Mouse (Mus musculus) hindbrain, embryonic 16.5 days (tissue): Measurements from ENCODE around the gene Ccnt1. TPM values are rescaled to one million over a fixed set of nuclear protein-coding genes. Genes with fewer than 3 reads are reported as not detected.
A peak's percentile ranks its signal among the peaks of the same experiment; 100 is the strongest.

ENCODE experiments used
- ATAC-seq: fragments of 200-750 bp; cut with Nextera tagmentation; 2 replicates; pipeline ENCODE4 v1.8.0; 2017; ENCODE audit warnings: moderate TSS enrichment, moderate library complexity
- H3K27ac ChIP-seq: fragments of 300-500 bp; sonication (generic); 2 replicates; pipeline ENCODE4 v1.5.1; 2014; ENCODE audit warnings: low read depth, mild to moderate bottlenecking, control low read depth, low read length, moderate library complexity
- H3K27me3 ChIP-seq: fragments of 300-500 bp; sonication (generic); replicated peaks from 2 replicates; pipeline ENCODE4 v1.6.1; 2014; ENCODE audit warnings: low read length; ENCODE audit not compliant: control insufficient read depth, insufficient read depth
- H3K36me3 ChIP-seq: fragments of 300-500 bp; sonication (generic); 2 replicates; pipeline ENCODE4 v1.6.1; 2014; ENCODE audit warnings: mild to moderate bottlenecking, low read length, moderate library complexity, mixed read lengths; ENCODE audit not compliant: control insufficient read depth, insufficient read depth
- H3K4me1 ChIP-seq: fragments of 300-500 bp; sonication (generic); 2 replicates; pipeline ENCODE4 v1.6.1; 2014; ENCODE audit warnings: low read depth, low read length; ENCODE audit not compliant: control insufficient read depth, insufficient read depth
- H3K4me2 ChIP-seq: fragments of 300-500 bp; sonication (generic); 2 replicates; pipeline ENCODE4 v1.6.1; 2014; ENCODE audit warnings: mild to moderate bottlenecking, low read length, control low read depth, moderate library complexity
- H3K4me3 ChIP-seq: fragments of 300-500 bp; sonication (generic); 2 replicates; pipeline ENCODE4 v1.5.1; 2014; ENCODE audit warnings: mild to moderate bottlenecking, low read length, control low read depth, moderate library complexity
- H3K9ac ChIP-seq: fragments of 300-500 bp; sonication (generic); 2 replicates; pipeline ENCODE4 v1.6.1; 2014; ENCODE audit warnings: low read depth, mild to moderate bottlenecking, control low read depth, low read length, moderate library complexity
- H3K9me3 ChIP-seq: fragments of 300-500 bp; sonication (generic); 2 replicates; pipeline ENCODE4 v1.6.1; 2014; ENCODE audit warnings: mild to moderate bottlenecking, low read length, moderate library complexity; ENCODE audit not compliant: control insufficient read depth
- WGBS: fragments of 180-500 bp; shearing (Covaris S2); extraction: QIAGEN DNeasy Blood & Tissue Kit; methylation state at CpG from one replicate; pipeline ENCODE4 v1.1.7; 2014; 5-methylcytosine and 5-hydroxymethylcytosine counted together
- polyA plus RNA-seq: library from polyadenylated mRNA; unstranded; fragments of >200 nt; fragmentation: Nextera tagmentation; extraction: Ambion mirVana; gene quantifications from 2 replicates; pipeline ENCODE4 v1.2.1, GENCODE M21; 2015

Gene Ccnt1
- polyA plus RNA-seq, 1 experiment from 2014 or later, result 58.9 TPM

GRCm38 (mm10) chr15:98602191-98602881 lies 31.6 kb upstream of the Ccnt1 start:
- Histone ChIP-seq H3K27ac (no peak overlapping the region), H3K9ac (peak overlapping the region; percentile 39), H3K9me3 (no peaks in the 10 kb centered on the region), H3K4me1 (peaks cover 28% of the 10 kb centered on the region), H3K36me3 (peaks cover 21% of the 10 kb centered on the region), H3K4me2 (peak overlapping the region; percentile 19; the same call in 1 of the 2 replicates), H3K4me3 (no peak overlapping the region), H3K27me3 (no peaks in the 10 kb centered on the region)
- WGBS, result 58% methylated on average over 13 of the region's 13 CpGs
- no peak for ATAC-seq

GRCm38 (mm10) chr15:98601832-98602190 lies 31.1 kb upstream of the Ccnt1 start:
- Histone ChIP-seq H3K4me3 (no peak overlapping the region), H3K27ac (no peak overlapping the region), H3K36me3 (peaks cover 24% of the 10 kb centered on the region), H3K4me2 (peak overlapping the region; percentile 7; the same call in 1 of the 2 replicates), H3K27me3 (no peaks in the 10 kb centered on the region), H3K9me3 (no peaks in the 10 kb centered on the region), H3K9ac (peak overlapping the region; percentile 39; the same call in 1 of the 2 replicates), H3K4me1 (peaks cover 23% of the 10 kb centered on the region)
- ATAC-seq, result no peak
- WGBS, result 80% methylated on average over 7 of the region's 7 CpGs

GRCm38 (mm10) chr15:98600036-98600709 lies 29.4 kb upstream of the Ccnt1 start:
- H3K27me3 ChIP-seq, result no peaks in the 10 kb centered on the region
- no peaks in the 10 kb centered on the region for H3K9me3 ChIP-seq
- H3K4me1 ChIP-seq, result peaks cover 19% of the 10 kb centered on the region
- no peak overlapping the region for H3K9ac ChIP-seq
- no peak overlapping the region for H3K4me3 ChIP-seq
- H3K36me3 ChIP-seq, result peaks cover 33% of the 10 kb centered on the region
- no peak for ATAC-seq
- WGBS, result 76% methylated on average over 12 of the region's 12 CpGs
- no peak overlapping the region for H3K27ac ChIP-seq
- no peak overlapping the region for H3K4me2 ChIP-seq

GRCm38 (mm10) chr15:98596609-98597008 lies 25.9 kb upstream of the Ccnt1 start:
- no peak overlapping the region for H3K4me3 ChIP-seq
- WGBS, result 97% methylated on average over 14 of the region's 14 CpGs
- no peaks in the 10 kb centered on the region for H3K4me1 ChIP-seq
- H3K9ac ChIP-seq, result no peak overlapping the region
- no peak overlapping the region for H3K27ac ChIP-seq
- ATAC-seq, result no peak
- H3K9me3 ChIP-seq, result no peaks in the 10 kb centered on the region
- no peak overlapping the region for H3K4me2 ChIP-seq
- peaks cover 45% of the 10 kb centered on the region for H3K36me3 ChIP-seq
- no peaks in the 10 kb centered on the region for H3K27me3 ChIP-seq

- Histone ChIP-seq H3K36me3 (peaks cover 47% of the 10 kb centered on the region), H3K27ac (no peak overlapping the region), H3K9me3 (no peaks in the 10 kb centered on the region), H3K4me3 (no peak overlapping the region), H3K4me2 (no peak overlapping the region), H3K9ac (no peak overlapping the region), H3K27me3 (no peaks in the 10 kb centered on the region), H3K4me1 (no peaks in the 10 kb centered on the region)
- no peak for ATAC-seq
- WGBS, result 95% methylated on average over 5 of the region's 5 CpGs
Measured at GRCm38 (mm10) chr15:98595049-98595448, 24.3 kb upstream of the Ccnt1 start.

GRCm38 (mm10) chr15:98594193-98594592 lies 23.5 kb upstream of the Ccnt1 start:
- Histone ChIP-seq H3K4me2 (no peak overlapping the region), H3K27me3 (no peaks in the 10 kb centered on the region), H3K4me1 (no peaks in the 10 kb centered on the region), H3K36me3 (peaks cover 47% of the 10 kb centered on the region), H3K9ac (no peak overlapping the region), H3K27ac (no peak overlapping the region), H3K4me3 (no peak overlapping the region), H3K9me3 (no peaks in the 10 kb centered on the region)
- no peak for ATAC-seq
- WGBS, result 82% methylated on average over 19 of the region's 19 CpGs

- H3K36me3 ChIP-seq, result peaks cover 37% of the 10 kb centered on the region
- no peak overlapping the region for H3K27ac ChIP-seq
- H3K9ac ChIP-seq, result no peak overlapping the region
- no peaks in the 10 kb centered on the region for H3K27me3 ChIP-seq
- no peaks in the 10 kb centered on the region for H3K9me3 ChIP-seq
- WGBS, result 59% methylated on average over 4 of the region's 4 CpGs
- no peak overlapping the region for H3K4me3 ChIP-seq
- ATAC-seq, result no peak
- H3K4me1 ChIP-seq, result no peaks in the 10 kb centered on the region
- no peak overlapping the region for H3K4me2 ChIP-seq
Measured at GRCm38 (mm10) chr15:98591396-98591795, 20.7 kb upstream of the Ccnt1 start.

- 77% methylated on average over 7 of the region's 7 CpGs for WGBS
- peaks cover 25% of the 10 kb centered on the region for H3K36me3 ChIP-seq
Measured at GRCm38 (mm10) chr15:98589640-98590336, 19.1 kb upstream of the Ccnt1 start.

GRCm38 (mm10) chr15:98587751-98588150 lies 17.0 kb upstream of the Ccnt1 start:
- Histone ChIP-seq H3K9ac (no peak overlapping the region), H3K4me3 (no peak overlapping the region), H3K9me3 (no peaks in the 10 kb centered on the region), H3K4me1 (no peaks in the 10 kb centered on the region), H3K27ac (no peak overlapping the region), H3K36me3 (peaks cover 12% of the 10 kb centered on the region), H3K27me3 (no peaks in the 10 kb centered on the region), H3K4me2 (no peak overlapping the region)
- 89% methylated on average over 11 of the region's 11 CpGs for WGBS
- ATAC-seq, result no peak

More at GRCm38 (mm10) chr15:98589640-98590336, 19.1 kb upstream of the Ccnt1 start:
- Histone ChIP-seq H3K27ac (no peak overlapping the region), H3K4me2 (no peak overlapping the region), H3K27me3 (no peaks in the 10 kb centered on the region), H3K4me3 (no peak overlapping the region), H3K9ac (no peak overlapping the region), H3K9me3 (no peaks in the 10 kb centered on the region), H3K4me1 (no peaks in the 10 kb centered on the region)
- ATAC-seq, result no peak
